ENCODE assay signal across 8 mouse cellular contexts in the genomic region with DNA sequence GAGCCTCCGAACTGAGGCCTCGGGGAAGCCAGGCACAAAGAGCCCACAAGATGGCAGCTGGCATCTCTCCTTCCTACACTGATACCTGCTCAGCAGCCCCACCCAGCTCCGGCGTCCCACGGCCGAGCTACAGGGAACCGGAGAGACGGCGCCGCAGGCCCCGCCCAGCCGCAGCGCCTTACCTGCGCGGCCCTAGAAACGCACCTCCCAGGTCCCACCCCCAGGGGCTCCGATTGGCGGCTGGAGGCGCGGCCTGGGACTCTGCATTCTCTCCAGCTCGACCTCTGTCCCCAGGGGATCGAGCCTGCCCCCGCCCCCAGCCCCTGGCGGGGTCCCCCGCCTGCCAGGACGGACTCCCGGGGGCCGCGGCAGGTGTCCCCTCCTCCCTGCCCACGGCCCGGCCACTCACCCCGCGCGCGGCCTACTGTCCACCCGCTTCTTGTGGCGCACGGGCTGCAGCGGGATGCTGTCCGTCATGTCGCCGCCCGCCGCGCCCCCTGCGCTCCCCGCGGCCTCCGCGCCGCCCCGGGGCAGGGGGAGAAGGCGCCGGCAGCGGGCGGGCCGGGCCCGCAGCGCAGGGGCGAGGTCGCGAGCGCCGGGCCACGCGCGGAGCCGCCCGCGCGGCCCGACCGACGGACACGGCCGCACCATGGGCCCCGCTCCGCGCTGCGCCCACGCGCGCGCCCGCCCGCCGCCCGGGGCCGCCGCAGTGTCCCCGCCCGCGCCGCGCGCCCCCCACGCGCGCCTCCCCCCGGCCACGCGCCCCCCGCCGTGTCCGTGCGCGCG. TPM values are rescaled to one million over a fixed set of nuclear protein-coding genes. Genes with fewer than 3 reads are reported as not detected.
DNase-seq lines count a peak whose midpoint lies in the region; ATAC-seq and TF ChIP-seq lines count a peak whose summit lies in the region.

No protein-coding gene starts in this region.

- peak overlapping the region; percentile 89 for H3K4me3 ChIP-seq in E14TG2a.4 (replicated peaks; ENCODE audit: low read length)
- H3K4me3 ChIP-seq in forebrain, embryonic 14.5 days (ENCODE audit: low read depth, low read length), result peak overlapping the region; percentile 87
- H3K4me3 ChIP-seq in liver, embryonic 16.5 days (ENCODE audit: low read depth, low read length), result peak overlapping the region; percentile 64
- H3K4me3 ChIP-seq in olfactory bulb, adult 2 months (ENCODE audit: insufficient read depth, low read depth, low read length), result peak overlapping the region; percentile 93

- under 1% methylated on average over 73 of the region's 108 CpGs for WGBS in forebrain, embryonic 14.5 days
- under 1% methylated on average over 32 of the region's 108 CpGs for WGBS in liver, embryonic 16.5 days (ENCODE audit: insufficient replicate concordance)
- WGBS in olfactory bulb, adult 2 months, result 13% methylated on average over 106 of the region's 108 CpGs

- H3K4me1 ChIP-seq in E14TG2a.4 (replicated peaks; ENCODE audit: low read depth, low read length), result peaks cover 45% of the 10 kb centered on the region
- H3K4me1 ChIP-seq in forebrain, embryonic 14.5 days (ENCODE audit: control insufficient read depth, insufficient read depth, low read length), result 0 out of 2 replicates have a peak, but pooled peaks cover 3% of the 10 kb centered on the region
- no peaks in the 10 kb centered on the region for H3K4me1 ChIP-seq in liver, embryonic 16.5 days (ENCODE audit: control insufficient read depth, low read depth, low read length)
- no peaks in the 10 kb centered on the region; the same call in 1 of the 2 replicates for H3K4me1 ChIP-seq in olfactory bulb, adult 2 months (ENCODE audit: control insufficient read depth, insufficient read depth, low read length)

- TF ChIP-seq CTCF in E14TG2a.4 (conservative IDR thresholded peaks at IDR 0.05; ENCODE audit: low read length), result no peak
- no peak for TF ChIP-seq CTCF in olfactory bulb, adult 2 months (IDR thresholded peaks at IDR 0.05; ENCODE audit: insufficient read depth, low read depth, low read length)

- intact Hi-C loops in heart, postnatal 36 days (cut with DNase I), result loop anchor here (1.0 to 5.0 kb wide), 2 partner anchors 50 to 274 kb away; no protein-coding TSS in a partner anchor

- peak; percentile 87 for ATAC-seq in forebrain, embryonic 14.5 days
- peak; percentile 89 for ATAC-seq in liver, embryonic 16.5 days (ENCODE audit: low read depth)

- H3K9me3 ChIP-seq in E14TG2a.4 (ENCODE audit: low read length), result no peaks in the 10 kb centered on the region
- H3K9me3 ChIP-seq in forebrain, embryonic 14.5 days (replicated peaks; ENCODE audit: control insufficient read depth, low read length), result no peaks in the 10 kb centered on the region
- no peaks in the 10 kb centered on the region for H3K9me3 ChIP-seq in liver, embryonic 16.5 days (replicated peaks; ENCODE audit: control insufficient read depth, low read length)

- peak; percentile 12 for DNase-seq in c-Kit-positive CD71-negative TER-119-negative erythroid progenitor cells, embryonic 14.5 days (ENCODE audit: low read depth)
- peak; percentile 84 for DNase-seq in forebrain, embryonic 14.5 days (ENCODE audit: low spot score)
- DNase-seq in heart, postnatal 36 days, result peak; percentile 54 to 70
- DNase-seq in layer of hippocampus, adult 18-20 months (ENCODE audit: low spot score in 2 of 2), result peak; percentile 56 to 71
- DNase-seq in thymus, postnatal 14 days, result peak; percentile 86

- H3K36me3 ChIP-seq in E14TG2a.4 (ENCODE audit: insufficient read depth, low read length), result peaks cover 6% of the 10 kb centered on the region
- no peaks in the 10 kb centered on the region for H3K36me3 ChIP-seq in forebrain, embryonic 14.5 days (ENCODE audit: control insufficient read depth, insufficient read depth, low read length)
- no peaks in the 10 kb centered on the region for H3K36me3 ChIP-seq in liver, embryonic 16.5 days (ENCODE audit: control insufficient read depth, insufficient read depth)

- peak overlapping the region; percentile 97 for H3K9ac ChIP-seq in forebrain, embryonic 14.5 days (ENCODE audit: low read length)
- H3K9ac ChIP-seq in liver, embryonic 16.5 days (ENCODE audit: low read depth, low read length), result peak overlapping the region; percentile 31; the same call in 1 of the 2 replicates

- peak overlapping the region; percentile 61 for H3K4me2 ChIP-seq in forebrain, embryonic 14.5 days (ENCODE audit: low read length)
- H3K4me2 ChIP-seq in liver, embryonic 16.5 days (ENCODE audit: low read depth, low read length), result peak overlapping the region; percentile 59

- H3K27me3 ChIP-seq in E14TG2a.4 (ENCODE audit: insufficient read depth, low read length), result peaks cover 4% of the 10 kb centered on the region; the same call in 1 of the 2 replicates
- no peaks in the 10 kb centered on the region for H3K27me3 ChIP-seq in forebrain, embryonic 14.5 days (replicated peaks; ENCODE audit: control insufficient read depth, insufficient read depth, low read length)
- H3K27me3 ChIP-seq in liver, embryonic 16.5 days (ENCODE audit: control insufficient read depth, insufficient read depth, low read depth, low read length), result peaks cover 19% of the 10 kb centered on the region

- H3K27ac ChIP-seq in forebrain, embryonic 14.5 days (ENCODE audit: low read depth, low read length), result peak overlapping the region; percentile 94
- H3K27ac ChIP-seq in liver, embryonic 16.5 days (ENCODE audit: low read length), result no peak overlapping the region
- no peak overlapping the region for H3K27ac ChIP-seq in olfactory bulb, adult 2 months (ENCODE audit: insufficient read depth, low read depth, low read length)

- no peak for TF ChIP-seq POLR2A in olfactory bulb, adult 2 months (IDR thresholded peaks at IDR 0.05; ENCODE audit: insufficient read depth, low read depth, low read length)

RNA-seq across cellular contexts. Expression of a gene that starts 0.7 kb away (rescaled TPM):
- 42.4 and 46.2 TPM in 2 replicates for polyA plus RNA-seq in forebrain, embryonic 14.5 days (2014; fragmentation: Nextera tagmentation; extraction: Ambion mirVana)
- total RNA-seq in heart, postnatal 36 days (2021), result 10 to 100 TPM; 46.1 to 54.3 TPM
- total RNA-seq in layer of hippocampus, adult 18-20 months (2021), result 100 to 1,000 TPM; 366 to 370 TPM
- 2.7 and 4.0 TPM in 2 replicates for polyA plus RNA-seq in liver, embryonic 16.5 days (2015; fragmentation: Nextera tagmentation; extraction: Ambion mirVana)
- polyA plus RNA-seq in olfactory bulb, adult 2 months (2012; ENCODE audit: insufficient read depth, insufficient read length, low replicate concordance, missing spikeins), result not detected in 2 replicates

RNA-seq across cellular contexts. Expression of a gene that starts 26.3 kb away (rescaled TPM):
- polyA plus RNA-seq in forebrain, embryonic 14.5 days (2014; fragmentation: Nextera tagmentation; extraction: Ambion mirVana), result 0.71 and 1.1 TPM in 2 replicates
- total RNA-seq in heart, postnatal 36 days (2021), result 1 to 10 TPM; 2.4 to 3.4 TPM
- total RNA-seq in layer of hippocampus, adult 18-20 months (2021), result 1 to 10 TPM in 1 of 2 experiments, under 1 TPM in 1; 0.96 to 1.2 TPM
- polyA plus RNA-seq in liver, embryonic 16.5 days (2015; fragmentation: Nextera tagmentation; extraction: Ambion mirVana), result 3.4 and 3.7 TPM in 2 replicates
- polyA plus RNA-seq in olfactory bulb, adult 2 months (2012; ENCODE audit: insufficient read depth, insufficient read length, low replicate concordance, missing spikeins), result not detected in 2 replicates

Comparison
In these comparisons a context has a peak if more than half of its experiments do, and no peak if none do; other contexts are left out.
1. DNase-seq: peak in every context shown above with its lines; median percentile 86 in thymus, postnatal 14 days; 84 in forebrain, embryonic 14.5 days; 64 in layer of hippocampus, adult 18-20 months; 62 in heart, postnatal 36 days; 12 in c-Kit-positive CD71-negative TER-119-negative erythroid progenitor cells, embryonic 14.5 days.